Mouse (Mus musculus) embryonic fibroblast, embryonic 13.5 days (primary cell): ENCODE measurements around the gene St6gal1.

Source experiments
- CTCF ChIP-seq: IDR thresholded peaks from 2 replicates; pipeline ENCODE4 v1.5.1; 2011; ENCODE audit warnings: mild to moderate bottlenecking, control low read depth, low read length, moderate library complexity, borderline replicate concordance; ENCODE audit not compliant: insufficient read depth
- POLR2A ChIP-seq: IDR thresholded peaks from 2 replicates; pipeline ENCODE4 v1.6.1; 2011; ENCODE audit warnings: low read depth, mild to moderate bottlenecking, control low read depth, low read length, moderate library complexity

GRCm38 (mm10) chr16:23235173-23235694, 10.7 kb downstream of the St6gal1 start:
- TF ChIP-seq CTCF: no peak
- no peak for TF ChIP-seq POLR2A
